Comparison of ENCODE assay signal across 9 mouse cellular contexts in genomic region chr1:173333312-173334253, GRCm38 (mm10). TPM values are rescaled to one million over a fixed set of nuclear protein-coding genes. Genes with fewer than 3 reads are reported as not detected.
DNase-seq lines count a peak whose midpoint lies in the region; ATAC-seq and TF ChIP-seq lines count a peak whose summit lies in the region.
"Had no signal": no experiment of that assay in that cellular context is flagged by ENCODE, and none has a peak within 500 bp of the region (broad histone marks: within the 10 kb centered on the region; RNA-seq: fewer than 3 reads in every experiment).

Ackr1 (minus strand) TSS chr1:173333750.

- no peak within 1 kb of the TSS for H3K4me2 ChIP-seq in forebrain, postnatal 0 days (ENCODE audit: low read depth)

- ATAC-seq in forebrain, postnatal 0 days: no peak

- intact Hi-C loops in left cerebral cortex, adult 2 months (cut with DNase I): no loop called here
- intact Hi-C loops in left cerebral cortex, postnatal 4 days (cut with DNase I): loop anchor here (10.0 kb wide), 1 partner anchor 61 kb away; no protein-coding TSS in a partner anchor

- no peak within 1 kb of the TSS for H3K4me3 ChIP-seq in left cerebral cortex, adult 2 months
- no peak within 1 kb of the TSS for H3K4me3 ChIP-seq in forebrain, postnatal 0 days (ENCODE audit: low read depth, low read length)

- no peaks in the 10 kb centered on the region for H3K4me1 ChIP-seq in forebrain, postnatal 0 days (ENCODE audit: insufficient read depth)

- peaks cover 22% of the 10 kb centered on the region for H3K36me3 ChIP-seq in forebrain, postnatal 0 days (ENCODE audit: insufficient read depth)

- no peak within 1 kb of the TSS for H3K27ac ChIP-seq in left cerebral cortex, adult 2 months
- no peak within 1 kb of the TSS for H3K27ac ChIP-seq in forebrain, postnatal 0 days (ENCODE audit: low read depth, low read length)

- WGBS in forebrain, postnatal 0 days: 76% methylated on average over 9 of the region's 9 CpGs

- H3K27me3 ChIP-seq in forebrain, postnatal 0 days (ENCODE audit: insufficient read depth, low read length): no peaks in the 10 kb centered on the region

- no peak for TF ChIP-seq CTCF in left cerebral cortex, adult 2 months (IDR thresholded peaks at IDR 0.05)
- TF ChIP-seq CTCF in forebrain, postnatal 0 days (IDR thresholded peaks at IDR 0.05; ENCODE audit: low read depth): no peak

- H3K9me3 ChIP-seq in forebrain, postnatal 0 days (ENCODE audit: low read length): no peaks in the 10 kb centered on the region

- H3K9ac ChIP-seq in forebrain, postnatal 0 days: no peak within 1 kb of the TSS

- DNase-seq in left cerebral cortex, adult 2 months (ENCODE audit: extremely low spot score in 1 of 2, low spot score in 2 of 2): no peak
- DNase-seq in left cerebral cortex, adult 11 months (ENCODE audit: low spot score): no peak
- no peak for DNase-seq in forebrain, postnatal 0 days
- no peak for DNase-seq in left cerebral cortex, postnatal 4 days
- DNase-seq in spleen, postnatal 14 days (ENCODE audit: low spot score in 2 of 2): peak; percentile 35 to 41
- no peak for DNase-seq in thymus, postnatal 10 days (ENCODE audit: low spot score in 2 of 2)
- no peak for DNase-seq in gastrocnemius, postnatal 25 days
- DNase-seq: lung, postnatal 36 days; thymus, postnatal 25 days had no signal

RNA-seq across cellular contexts. Expression of gene Ackr1, which starts in this region (rescaled TPM):
- 10 to 100 TPM; 81.0 to 90.2 TPM for total RNA-seq in left cerebral cortex, adult 2 months (2021)
- 29.0 and 32.8 TPM in 2 replicates for total RNA-seq in forebrain, postnatal 0 days (2014; rRNA removed)
- polyA plus RNA-seq in forebrain, postnatal 0 days (2015; fragmentation: Nextera tagmentation; extraction: Ambion mirVana): 11.5 and 14.0 TPM in 2 replicates
- total RNA-seq in left cerebral cortex, postnatal 4 days (2021): 100 to 1,000 TPM; 134 to 136 TPM
- total RNA-seq in gastrocnemius, postnatal 25 days (2021): 1 to 10 TPM; 3.4 to 5.2 TPM

Comparison
In these comparisons a context has a peak if more than half of its experiments do, and no peak if none do; other contexts are left out.
1. DNase-seq: peak in spleen, postnatal 14 days (2 of 2); none in left cerebral cortex, adult 2 months (0 of 2), left cerebral cortex, adult 11 months (single experiment), forebrain, postnatal 0 days (single experiment), left cerebral cortex, postnatal 4 days (single experiment), thymus, postnatal 10 days (0 of 2) and gastrocnemius, postnatal 25 days (single experiment).